Mouse (Mus musculus): ENCODE measurements around the gene Kat14.

Gene Kat14

DNA sequence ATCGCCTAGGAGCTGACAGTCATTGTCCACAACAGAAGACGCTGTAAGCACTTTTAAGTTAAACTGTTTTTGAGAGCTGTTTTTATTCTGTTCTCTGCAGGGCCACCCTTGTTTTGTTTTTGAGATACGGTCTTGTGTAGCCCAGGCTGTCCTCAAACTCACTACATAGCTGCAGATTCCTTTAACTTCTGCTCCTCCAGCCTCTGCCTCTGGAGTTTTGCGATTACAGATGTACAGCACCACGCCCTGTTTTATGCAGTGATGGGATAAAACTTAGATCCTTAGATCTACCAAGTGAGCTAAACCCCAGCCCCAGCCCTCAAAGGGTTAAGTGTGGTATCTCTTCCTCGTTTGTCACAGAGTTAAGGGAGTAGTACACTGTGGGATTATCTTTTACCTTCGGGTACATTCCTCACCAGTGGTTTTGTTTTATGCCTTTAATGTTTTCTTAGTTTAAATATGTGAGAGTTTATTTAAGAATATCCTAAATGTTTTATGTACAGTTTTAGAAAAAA lies 13.9 kb downstream of the Kat14 start:
- no peak for DNase-seq

DNA sequence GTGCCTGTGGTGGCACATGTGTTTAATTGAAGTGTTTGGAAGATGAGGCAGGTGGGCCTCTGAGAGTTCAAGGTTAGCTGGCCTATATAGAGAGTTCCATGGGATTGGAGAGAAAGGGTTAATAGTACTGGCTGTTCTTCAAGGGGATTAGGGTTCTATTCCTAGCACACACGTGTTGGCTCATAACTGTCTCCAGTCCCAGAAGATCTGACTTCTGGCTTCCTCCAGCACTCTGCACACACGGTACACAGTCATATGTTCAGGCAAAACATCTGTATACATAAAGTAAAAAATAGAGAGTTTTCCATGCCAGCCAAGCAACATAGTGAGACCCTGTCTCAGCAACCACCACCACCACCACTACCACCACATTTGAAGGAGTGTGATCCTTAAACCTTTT lies 17.5 kb downstream of the Kat14 start:
- DNase-seq, result no peak

DNA sequence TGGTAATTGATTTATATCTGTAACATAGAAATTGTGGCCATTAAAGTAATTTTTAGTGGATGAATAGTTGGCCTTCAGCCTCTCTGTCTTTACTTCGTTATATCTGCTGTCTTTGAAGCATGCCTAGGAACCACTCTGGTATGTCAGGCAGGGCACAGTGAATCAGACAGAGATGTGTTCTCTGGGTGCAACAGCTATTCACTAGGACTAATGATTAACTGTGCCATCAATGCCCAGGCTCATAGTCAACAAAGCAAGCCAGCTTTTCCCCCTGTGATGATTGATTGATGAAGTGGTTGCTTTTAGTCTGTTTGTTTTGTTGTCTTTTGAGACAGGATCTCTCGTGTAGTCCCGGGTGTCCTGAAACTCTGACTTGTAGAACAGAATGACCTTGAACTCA lies 19.6 kb downstream of the Kat14 start:
- DNase-seq, result no peak

DNA sequence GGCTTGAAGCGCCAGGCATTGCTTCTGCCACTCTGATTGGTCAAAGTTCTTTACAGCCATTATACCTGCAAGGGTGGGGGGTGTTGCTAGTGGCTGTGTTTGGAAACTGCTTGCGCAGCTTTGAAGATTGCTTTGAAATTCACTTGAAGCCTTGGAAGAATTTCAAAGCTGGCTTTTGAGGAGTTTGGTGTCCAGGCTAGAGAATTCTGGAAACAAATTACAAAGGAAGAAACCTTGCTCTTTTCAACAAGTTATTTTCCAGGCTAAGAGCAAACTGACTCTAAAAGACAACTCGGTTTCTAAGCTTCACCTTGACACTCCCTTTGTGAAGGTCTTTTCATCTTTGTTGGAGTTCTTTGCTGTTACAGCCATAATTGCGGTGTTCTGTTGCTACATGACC lies 30.7 kb downstream of the Kat14 start:
- no peak for DNase-seq

DNA sequence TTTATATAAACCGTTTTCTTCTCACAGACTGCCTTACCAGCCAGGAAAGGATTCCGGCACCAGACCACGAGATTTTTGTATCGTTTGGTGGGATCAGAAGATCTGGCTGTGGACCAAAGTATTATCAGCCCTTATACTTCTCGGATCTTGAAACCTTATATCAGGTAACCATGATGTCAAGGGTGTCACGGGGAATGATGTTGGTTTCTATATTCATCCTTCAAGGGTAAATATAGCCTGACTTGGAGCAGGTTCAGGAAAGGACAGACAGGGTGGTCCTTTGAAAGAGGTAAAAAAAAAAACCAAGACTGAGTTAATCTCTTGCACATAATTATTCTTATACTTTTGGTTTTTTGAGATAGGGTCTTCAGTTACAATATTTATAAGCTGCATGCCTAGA lies 31.9 kb downstream of the Kat14 start:
- no peak for DNase-seq

DNA sequence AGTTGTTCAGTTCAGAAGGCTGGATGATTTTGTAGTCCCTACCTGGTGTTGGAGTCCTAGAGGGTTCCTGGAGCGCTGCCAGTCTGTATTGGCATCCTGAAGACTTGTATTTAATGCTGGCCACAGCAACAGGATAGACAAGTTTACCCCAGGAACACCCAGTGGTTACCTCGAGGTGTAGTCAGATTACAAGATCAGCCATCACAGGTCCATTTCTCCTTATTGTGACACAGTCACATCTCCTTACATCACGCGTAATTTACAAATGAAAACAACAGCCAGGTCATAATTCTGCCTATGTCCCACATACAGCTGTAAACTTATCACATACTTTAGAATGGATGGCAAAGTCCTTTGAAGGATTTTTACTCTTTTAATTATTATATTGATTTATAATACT lies 40.3 kb downstream of the Kat14 start:
- no peak for DNase-seq

DNA sequence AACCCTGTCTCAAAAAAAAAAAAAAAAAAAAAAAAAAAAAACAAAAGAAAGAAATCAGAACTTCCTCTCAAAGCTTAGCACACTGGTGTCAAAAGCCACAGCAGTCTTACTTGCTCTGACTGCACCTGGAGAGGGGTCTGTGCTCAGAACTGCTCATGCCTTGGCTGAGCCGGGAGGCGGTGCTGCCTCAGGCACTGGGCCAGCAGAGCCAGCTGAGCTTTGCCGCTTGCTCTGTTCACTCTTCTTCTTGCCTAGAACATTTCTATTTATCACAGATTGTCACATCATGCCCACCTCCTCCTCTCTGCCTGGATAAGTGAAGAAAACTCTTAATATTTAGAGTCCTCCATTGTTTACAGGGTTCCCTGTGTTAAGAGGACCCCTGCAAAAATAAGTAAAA lies 41.8 kb downstream of the Kat14 start:
- DNase-seq, result no peak

DNA sequence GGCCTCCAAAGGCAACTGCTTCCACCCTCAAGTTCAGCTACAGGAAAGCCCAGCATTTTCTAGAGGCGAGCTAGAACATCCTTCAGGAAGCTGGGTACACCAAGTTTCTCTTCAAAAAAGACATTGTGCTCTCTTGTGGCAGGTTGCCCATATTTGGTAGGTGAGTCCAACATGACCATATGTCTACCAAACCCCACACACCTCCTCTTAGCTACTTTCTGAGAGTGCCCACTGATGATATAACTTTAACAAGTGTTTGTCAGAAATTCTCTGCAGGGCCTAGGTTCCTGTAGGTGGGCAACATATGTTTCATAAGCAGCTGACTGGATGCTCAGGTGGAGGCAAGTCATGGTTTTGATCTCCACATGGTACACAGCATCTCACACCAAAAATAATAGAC lies 45.9 kb downstream of the Kat14 start:
- DNase-seq, result no peak

DNA sequence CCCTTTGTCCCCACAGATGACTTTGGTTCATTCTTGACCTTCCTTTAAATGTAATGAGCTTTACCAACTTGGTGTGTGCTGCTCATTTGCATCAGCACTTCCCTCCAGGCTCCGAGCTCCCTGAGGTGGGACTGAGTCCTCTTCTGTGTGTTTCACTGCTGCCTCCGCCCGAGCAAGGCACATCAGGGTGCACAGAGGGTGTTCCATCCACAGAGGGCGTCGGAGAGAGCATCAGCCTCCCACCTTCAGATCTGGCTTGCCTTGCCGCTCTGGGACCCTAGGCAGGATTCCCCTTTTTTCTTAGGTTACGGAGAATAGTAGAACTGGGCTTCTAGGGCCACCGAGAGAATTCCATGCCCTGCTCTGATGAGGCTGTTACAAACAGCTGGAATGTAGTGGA lies 48.1 kb downstream of the Kat14 start:
- no peak for DNase-seq

DNA sequence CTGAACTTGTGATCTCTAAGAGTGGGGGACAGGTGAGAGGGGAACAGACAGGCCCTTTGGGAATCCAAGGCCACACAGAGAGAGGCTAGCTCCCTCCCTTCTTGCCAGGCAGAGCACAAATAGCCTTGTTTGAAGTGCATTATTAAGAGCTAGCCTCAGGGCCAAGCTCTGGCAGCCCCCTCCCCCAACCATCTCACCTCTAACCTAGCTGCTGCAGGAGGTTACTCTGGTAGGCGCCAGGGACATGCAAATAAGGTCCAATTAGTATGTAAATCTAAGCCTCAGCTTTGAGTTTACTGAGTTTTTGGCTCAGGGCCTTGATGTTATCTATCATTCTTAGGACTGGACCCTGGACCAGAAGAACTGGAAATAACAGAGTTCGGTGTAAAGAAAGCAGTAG lies 49.3 kb downstream of the Kat14 start:
- no peak for DNase-seq

DNA sequence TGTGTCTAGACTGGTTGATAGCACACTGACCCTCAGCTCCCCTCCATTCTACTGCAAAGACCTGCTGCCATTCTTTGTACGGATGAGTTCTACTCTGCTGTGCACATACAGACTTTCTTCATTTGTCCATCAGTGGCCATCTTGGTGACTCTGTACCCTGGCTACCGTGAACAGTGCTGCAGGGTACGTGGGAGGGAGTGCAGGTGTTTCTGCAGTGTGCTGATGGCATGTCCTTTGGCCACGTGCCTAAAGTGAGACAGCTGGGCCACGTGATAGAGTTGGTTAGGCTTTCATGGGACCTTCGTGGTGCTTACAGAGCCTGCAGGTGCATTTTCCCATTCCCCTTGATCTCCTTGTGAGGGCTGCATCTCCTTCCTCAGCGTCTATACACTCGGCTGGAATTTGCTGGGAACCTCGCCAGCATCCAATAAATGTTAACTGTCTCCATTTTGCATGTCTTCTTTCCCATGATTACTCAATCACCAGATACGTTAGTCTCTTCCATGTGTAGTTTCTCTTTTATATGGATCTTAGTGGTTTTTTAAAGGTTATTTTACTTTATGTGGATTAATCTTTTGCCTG lies 53.4 kb downstream of the Kat14 start:
- DNase-seq, result no peak

DNA sequence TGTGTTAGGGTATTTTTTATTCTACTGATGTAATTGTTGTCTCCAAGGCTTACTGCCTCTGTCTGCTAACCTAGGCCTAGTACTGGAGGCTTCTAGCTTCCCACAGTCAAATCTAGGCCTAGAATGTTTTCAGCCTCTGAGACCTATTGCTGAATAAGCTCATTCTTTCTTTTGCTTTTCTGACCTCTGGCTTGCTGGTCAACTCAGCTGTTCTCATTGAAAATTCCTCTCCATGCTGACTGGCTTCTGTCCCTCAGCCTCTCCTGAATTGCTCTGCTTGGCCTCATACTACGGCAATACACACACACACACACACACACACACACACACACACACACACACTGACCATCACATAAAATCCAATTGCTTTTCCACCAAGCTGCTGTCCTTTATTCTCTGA lies 57.0 kb downstream of the Kat14 start:
- no peak for DNase-seq

DNA sequence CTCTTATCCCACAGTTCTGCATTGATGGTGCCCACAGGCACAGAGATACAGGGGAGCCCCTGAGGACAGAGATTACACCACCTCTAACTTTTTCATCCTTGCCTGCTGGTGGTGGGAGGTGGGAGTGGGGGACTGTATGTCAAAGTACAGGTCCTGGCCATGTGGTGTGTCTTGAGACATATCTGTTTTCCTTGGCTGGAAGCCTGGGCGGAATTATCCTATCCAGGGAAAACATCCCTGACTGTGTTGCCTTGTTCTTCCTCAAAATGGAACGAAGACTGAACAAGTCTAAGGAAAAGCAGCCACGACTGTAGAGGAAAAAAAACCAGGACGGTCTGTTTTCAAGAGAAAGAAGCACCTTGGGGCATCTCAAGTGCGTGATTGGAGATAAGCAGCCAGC lies 59.1 kb downstream of the Kat14 start:
- DNase-seq, result no peak

DNA sequence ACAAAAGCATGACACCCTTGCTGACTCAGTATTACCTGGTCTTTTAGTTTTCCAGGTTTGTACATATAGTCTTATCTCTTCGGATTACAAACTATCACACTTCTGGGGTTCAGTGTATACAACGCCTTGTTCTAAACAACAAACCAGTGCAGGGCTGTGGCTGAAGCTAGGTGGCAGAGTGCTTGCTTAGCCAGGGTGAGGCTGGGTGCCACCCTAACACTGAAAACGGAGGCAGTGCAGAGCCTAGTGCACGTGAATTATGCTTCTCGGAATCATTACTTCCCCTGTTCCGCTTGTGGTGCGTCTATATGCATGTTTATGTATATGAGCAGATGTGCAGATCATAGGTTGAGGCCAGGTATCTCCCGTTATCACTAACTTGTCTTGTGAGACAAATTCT lies 59.9 kb downstream of the Kat14 start:
- no peak for DNase-seq

DNA sequence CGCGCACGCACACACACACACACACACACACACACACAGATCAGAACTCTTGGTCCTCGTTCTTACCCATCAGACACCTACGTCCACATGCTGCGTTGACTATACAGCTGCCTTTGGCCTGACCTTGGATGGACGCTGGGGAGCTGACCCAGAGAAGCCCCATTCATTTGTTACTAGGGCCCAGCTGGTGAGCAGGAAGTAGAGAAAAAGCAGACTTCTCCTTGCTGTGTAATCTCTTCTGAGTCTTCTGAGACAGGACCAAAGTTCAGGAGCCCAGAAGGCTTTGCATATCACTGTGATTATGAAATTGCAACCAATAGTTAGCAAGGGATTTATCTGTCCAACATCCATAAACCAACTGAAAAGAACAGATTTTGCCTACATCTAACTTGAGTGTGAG lies 60.4 kb downstream of the Kat14 start:
- DNase-seq, result no peak

DNA sequence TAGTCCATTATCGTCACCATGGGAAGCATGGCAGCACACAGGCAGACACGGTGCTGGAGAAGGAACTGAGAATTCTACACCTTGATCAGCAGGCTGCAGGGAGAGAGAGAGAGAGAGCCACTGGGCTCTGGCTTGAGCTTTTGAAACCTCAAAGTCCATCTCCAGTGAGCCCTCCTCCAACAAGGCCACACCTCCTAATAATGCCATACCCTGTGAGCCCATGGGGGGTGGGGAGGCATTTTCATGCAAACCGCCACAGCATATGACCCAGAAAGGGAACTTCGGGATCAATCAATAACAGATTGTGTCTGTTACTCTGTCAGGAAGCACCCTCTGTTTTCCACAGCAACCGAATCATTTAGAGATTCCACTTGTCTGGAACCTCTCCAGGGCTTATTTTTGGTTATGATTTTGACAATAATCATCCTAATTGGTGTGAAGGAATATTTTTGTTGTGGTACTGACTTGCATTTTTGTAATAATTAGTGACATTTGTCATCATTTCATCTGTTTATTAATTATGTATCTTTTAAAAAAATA lies 62.6 kb downstream of the Kat14 start:
- DNase-seq, result no peak

DNA sequence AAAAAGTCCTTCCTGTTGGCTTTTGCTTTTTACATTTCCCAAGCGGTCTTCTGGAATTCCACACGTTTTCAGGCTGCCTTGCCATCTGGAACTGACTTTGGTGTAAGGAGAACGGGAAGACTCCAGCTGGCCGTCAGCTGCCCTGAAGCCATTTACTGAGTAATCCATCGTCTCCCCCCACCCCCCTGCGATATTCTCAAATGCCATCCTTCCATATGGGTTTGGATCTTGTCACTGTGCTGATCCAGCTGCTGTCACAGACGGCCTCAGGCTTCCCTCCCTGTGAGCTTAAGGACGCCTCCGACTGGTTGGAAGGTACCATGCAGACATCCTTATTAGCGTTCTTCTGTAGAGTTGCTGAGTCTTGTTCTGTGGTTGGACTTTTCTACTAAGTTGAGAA lies 66.9 kb downstream of the Kat14 start:
- DNase-seq, result no peak

DNA sequence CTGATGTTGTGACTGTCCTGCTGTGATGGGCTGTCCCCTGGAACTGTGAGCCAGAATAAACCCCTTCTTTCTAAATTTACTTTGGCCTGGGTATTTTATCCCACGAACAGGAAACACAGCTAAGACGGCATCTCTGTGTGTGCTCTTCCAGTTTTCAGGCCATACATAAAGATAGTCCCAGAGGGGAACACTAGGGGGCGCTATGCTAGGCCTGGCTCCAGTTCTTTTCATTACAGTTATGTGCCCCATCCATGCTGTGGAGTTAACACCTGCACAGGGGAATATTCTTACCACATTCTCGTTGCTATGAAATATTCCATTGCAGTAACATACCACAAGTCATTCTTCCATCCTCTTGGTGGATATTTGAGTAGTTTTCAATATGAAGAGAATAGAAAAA lies 69.6 kb downstream of the Kat14 start:
- DNase-seq, result no peak

DNA sequence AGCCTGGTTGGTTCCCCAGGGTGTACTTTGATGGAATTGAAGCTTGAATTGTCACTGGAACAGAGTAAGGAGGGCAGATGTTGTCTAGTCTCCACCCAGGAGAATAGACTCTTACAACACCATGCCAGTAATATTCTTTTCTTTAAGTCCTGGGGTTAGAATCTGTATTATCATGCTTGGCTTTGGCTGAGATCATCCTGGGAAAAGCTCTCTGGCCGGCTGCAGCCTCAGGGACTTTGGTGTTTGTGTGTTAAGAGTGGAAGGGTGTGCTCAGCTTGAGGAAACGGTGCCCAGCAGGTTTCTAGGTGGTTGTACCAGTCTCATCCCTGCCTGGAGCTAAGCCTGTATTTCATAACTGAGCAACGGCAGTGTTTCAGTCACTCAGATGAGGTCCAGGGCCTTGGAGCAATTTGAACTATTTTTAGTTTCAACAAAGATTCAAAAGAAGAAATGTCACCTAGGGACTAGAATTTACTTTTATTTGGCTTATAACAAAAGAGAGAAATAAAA lies 70.5 kb downstream of the Kat14 start:
- no peak for DNase-seq

DNA sequence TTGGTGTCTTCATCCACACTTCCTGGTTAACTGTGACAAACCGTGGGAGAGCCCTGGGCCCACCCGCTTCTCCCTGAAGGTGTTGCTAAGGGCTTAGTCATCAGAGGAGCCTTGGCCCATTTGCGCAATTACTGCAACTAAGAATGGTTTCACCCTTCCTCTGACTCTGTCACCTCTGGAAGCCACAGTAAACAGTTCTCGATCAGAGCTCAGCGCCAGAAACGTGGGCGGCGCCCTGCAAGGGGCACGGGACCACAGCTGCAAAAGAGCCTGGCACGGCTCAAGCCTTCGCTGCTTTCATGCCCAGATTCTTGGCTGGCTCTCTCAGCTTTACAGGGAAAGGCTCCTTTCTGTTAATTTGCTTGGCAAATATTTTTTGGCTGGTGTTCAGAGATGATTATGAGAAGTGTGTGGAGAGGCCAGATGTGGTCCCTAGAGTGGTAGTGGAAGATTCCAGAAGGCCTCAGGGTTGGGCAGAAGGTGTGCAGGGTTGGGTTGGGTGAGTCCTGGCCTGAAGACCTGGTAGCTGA lies 72.7 kb downstream of the Kat14 start:
- DNase-seq, result no peak

DNA sequence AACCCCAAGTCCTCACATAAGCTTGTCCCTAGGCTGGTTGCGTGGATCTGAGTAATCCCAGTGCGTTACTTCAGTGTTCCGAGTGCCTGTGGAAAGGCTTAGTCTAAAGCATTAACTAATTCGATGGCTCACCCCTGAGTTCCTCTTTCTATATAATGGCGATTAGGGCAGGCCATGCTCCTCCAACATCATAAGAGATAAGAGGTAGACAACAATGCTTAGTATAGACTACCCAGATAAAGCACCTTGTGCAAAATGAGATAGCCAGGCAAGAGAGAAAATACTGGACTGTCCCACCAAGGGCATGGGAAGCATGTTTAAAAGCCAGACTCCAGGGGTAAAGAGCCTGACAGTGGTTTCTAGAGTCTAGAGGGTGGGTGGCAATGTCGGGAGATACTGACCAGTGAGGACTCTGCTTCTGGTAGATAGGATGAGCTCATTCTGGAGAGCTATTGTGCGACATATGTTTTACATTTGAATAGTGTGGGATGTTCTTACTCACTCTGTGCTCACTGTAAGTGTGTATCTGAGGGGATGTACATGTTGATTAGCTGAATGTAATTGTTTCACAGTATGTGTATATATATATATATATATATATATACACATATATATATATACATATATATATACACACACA lies 77.7 kb downstream of the Kat14 start:
- DNase-seq, result no peak

DNA sequence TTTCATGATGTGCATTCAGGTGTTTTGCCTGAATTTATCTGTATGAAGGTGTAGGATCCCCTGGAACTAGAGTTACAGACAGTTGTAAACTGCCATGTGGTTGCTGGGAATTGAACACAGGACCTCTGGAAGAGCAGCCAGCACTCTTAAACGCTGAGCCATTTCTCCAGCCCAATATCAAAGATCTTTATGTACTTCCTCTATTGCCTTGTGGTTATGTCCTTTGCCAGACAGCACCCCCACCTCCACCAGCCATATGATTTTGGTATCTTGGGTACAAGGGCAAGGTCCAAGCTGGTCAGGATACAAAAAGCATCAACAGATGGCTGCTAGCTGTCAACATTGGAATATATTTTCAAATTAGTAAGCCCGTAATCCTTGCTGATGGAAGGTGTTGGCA lies 81.6 kb downstream of the Kat14 start:
- DNase-seq, result no peak

DNA sequence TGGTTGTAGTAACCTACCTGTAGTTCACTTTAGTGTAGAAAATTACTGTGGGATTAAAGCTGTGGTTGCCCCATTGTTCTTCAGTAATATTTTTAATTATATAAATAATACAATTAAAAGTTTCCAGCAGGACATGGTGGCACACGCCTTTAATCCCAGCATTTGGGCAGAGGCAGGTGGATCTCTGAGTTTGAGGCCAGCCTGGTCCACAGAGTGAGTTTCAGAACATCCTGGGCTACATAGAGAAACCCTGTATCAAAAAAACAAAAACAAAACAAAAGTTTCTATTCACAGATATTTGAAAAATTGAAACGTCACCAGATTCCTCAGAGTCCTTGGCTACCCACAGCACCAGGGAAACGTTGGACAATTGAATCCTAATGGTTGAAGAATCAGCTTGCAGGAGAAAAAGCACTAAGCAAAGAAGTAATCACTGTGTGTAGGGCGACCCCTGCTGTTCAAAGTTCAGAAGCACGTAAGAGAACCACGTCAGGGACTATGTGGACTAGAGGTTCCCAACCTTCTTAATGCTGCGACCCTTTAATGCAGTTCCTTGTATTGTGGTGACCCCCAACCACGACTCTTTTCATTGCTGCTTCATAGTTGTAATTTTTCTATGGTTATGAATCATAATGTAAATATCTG lies 83.7 kb downstream of the Kat14 start:
- DNase-seq, result peak; percentile 74

All from thymus, postnatal 14 days (tissue).